Mouse (Mus musculus): ENCODE measurements around the gene Vrk2. TPM values are rescaled to one million over a fixed set of nuclear protein-coding genes. Genes with fewer than 3 reads are reported as not detected.

Gene Vrk2
- polyA plus RNA-seq, 1 experiment from 2014 or later, result 2.6 TPM

DNA sequence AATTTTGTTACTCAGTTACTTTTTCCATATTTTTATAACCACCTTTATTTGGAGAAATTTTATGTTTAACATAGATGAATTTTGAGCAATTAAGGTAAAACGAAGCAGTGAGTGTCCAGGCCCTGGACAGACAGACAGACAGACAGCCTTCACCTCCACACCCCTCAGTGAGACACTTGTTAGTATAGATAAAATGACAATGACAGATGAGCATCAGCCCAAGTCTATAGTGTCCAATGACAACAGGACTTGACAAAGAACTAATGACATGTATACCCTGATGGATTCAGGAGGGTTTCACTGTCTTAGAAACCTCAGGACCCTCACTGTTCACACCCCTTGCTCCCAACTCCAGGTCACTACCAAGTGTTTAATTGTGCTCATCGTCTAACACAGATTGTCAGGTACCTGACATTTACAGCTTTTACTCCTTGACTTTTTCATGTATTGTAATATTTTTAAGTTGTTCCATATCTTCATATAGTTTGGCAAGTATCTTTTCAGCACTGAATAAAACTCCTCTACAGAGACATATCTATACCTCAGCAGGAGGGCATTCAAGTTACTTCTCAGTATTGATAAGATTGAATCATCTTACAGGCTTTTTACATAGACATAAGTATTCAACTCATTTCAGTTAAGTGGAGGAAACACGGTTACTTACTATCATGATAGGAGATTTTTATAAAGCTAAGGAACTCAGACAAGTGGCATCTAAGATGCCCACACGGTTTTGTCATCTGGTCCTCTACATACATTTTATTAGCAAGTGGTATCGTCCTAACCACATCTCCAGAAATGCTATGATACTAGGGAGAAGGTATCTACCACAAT lies 60.6 kb downstream of the Vrk2 start:
- Histone ChIP-seq H3K27ac (replicated peaks) (no peak overlapping the region), H3K9ac (replicated peaks) (no peak overlapping the region), H3K4me3 (replicated peaks) (no peak overlapping the region), H3K27me3 (replicated peaks) (no peaks in the 10 kb centered on the region), H3K36me3 (no peaks in the 10 kb centered on the region), H3K4me1 (no peaks in the 10 kb centered on the region), H3K9me3 (replicated peaks) (no peaks in the 10 kb centered on the region), H3K4me2 (no peak overlapping the region)
- 92% methylated on average over 5 of the region's 5 CpGs for WGBS
- no peak for ATAC-seq (ENCODE audit: low FRiP score)

DNA sequence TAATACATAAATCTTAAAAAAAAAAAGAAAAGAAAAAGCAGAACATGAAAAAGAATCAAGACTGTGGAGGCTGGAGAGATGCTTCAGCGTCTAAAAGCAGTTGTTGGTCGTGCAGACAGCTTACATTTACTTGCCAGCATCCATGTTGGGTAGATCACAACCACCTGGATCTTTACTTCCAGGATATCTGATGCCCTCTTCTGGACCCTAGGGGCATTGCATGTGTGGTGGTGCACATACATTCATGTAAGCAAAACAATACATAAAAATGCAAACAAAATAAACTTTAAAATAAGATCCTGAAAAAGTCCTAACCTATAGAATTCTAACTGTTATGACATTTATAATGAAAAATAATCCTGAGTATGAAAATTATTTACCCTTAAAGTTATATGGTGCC lies 66.9 kb downstream of the Vrk2 start:
- no peak overlapping the region for H3K9ac ChIP-seq (replicated peaks)
- no peaks in the 10 kb centered on the region for H3K27me3 ChIP-seq (replicated peaks)
- no peaks in the 10 kb centered on the region for H3K4me1 ChIP-seq
- H3K9me3 ChIP-seq (replicated peaks), result no peaks in the 10 kb centered on the region
- WGBS, result 94% methylated on average over 2 of the region's 2 CpGs
- no peak overlapping the region for H3K4me3 ChIP-seq (replicated peaks)
- H3K4me2 ChIP-seq, result no peak overlapping the region
- no peaks in the 10 kb centered on the region for H3K36me3 ChIP-seq
- no peak overlapping the region for H3K27ac ChIP-seq (replicated peaks)
- no peak for ATAC-seq (ENCODE audit: low FRiP score)

DNA sequence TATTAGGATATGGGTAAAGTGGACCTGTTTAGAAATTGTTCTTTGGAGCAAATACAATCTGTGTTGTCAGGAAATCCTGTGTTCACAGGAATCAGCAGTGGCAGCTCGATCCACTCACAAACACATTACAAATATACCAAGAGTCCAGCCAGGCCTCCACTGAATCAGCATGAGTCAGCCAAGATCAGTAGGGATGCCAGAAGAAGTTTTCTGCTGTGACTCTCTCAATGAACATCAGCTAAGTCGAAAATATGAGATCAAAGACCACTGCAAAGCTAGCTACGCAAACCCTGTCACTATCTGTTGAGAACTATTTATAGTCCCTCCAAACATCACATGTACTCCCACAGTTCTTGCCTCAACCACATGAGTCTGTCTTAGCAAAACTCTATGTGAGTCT lies 74.8 kb downstream of the Vrk2 start:
- Histone ChIP-seq H3K27me3 (replicated peaks) (no peaks in the 10 kb centered on the region), H3K4me1 (no peaks in the 10 kb centered on the region), H3K9ac (replicated peaks) (no peak overlapping the region), H3K9me3 (replicated peaks) (no peaks in the 10 kb centered on the region), H3K27ac (replicated peaks) (no peak overlapping the region), H3K4me3 (replicated peaks) (no peak overlapping the region), H3K36me3 (no peaks in the 10 kb centered on the region), H3K4me2 (no peak overlapping the region)
- WGBS, result 86% methylated on average over 3 of the region's 3 CpGs
- no peak for ATAC-seq (ENCODE audit: low FRiP score)

DNA sequence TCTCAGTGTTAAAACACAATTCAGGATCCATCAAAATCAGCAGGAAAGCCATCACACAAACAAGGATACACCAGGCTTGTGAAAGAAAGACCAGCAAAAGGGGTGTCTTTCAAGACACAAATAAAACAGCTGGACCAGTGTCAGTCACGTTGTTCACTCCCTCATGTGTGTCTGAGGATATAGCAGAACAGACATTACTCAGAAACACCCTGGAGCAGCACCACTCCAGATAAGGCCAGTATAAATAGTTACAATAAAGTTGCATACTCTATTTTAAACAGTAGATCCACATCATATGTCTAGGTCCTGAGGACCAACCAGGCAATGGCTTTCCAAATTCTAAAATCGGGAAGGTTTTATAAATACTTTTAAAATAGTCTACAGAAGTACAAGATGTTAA lies 77.7 kb downstream of the Vrk2 start:
- no peak for ATAC-seq (ENCODE audit: low FRiP score)
- Histone ChIP-seq H3K4me1 (no peaks in the 10 kb centered on the region), H3K4me2 (no peak overlapping the region), H3K36me3 (no peaks in the 10 kb centered on the region), H3K9me3 (replicated peaks) (no peaks in the 10 kb centered on the region), H3K27ac (replicated peaks) (no peak overlapping the region), H3K4me3 (replicated peaks) (no peak overlapping the region), H3K27me3 (replicated peaks) (no peaks in the 10 kb centered on the region), H3K9ac (replicated peaks) (no peak overlapping the region)
- WGBS, result 74% methylated on average over 2 of the region's 2 CpGs

DNA sequence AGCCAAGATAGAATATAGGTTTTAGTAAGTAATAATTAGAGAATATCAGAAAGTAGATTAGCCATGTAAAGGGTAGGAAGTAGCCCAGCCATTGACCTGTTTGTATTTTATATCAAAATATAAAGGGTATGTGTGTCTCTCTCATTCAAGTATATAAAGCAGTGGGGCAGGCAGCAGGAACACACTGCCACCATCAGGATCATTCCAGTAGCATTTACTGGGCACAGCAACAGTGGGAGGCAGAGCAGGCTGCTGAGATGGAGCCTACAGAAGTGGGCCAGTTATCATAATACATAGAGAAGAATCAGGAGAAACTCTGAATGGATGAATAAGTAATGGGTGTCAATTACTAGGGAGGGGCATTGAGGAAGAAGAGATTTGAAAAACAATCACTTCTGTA lies 80.1 kb downstream of the Vrk2 start:
- no peak overlapping the region for H3K9ac ChIP-seq (replicated peaks)
- H3K4me3 ChIP-seq (replicated peaks), result no peak overlapping the region
- H3K27ac ChIP-seq (replicated peaks), result no peak overlapping the region
- H3K36me3 ChIP-seq, result no peaks in the 10 kb centered on the region
- no peak for ATAC-seq (ENCODE audit: low FRiP score)
- H3K4me2 ChIP-seq, result no peak overlapping the region
- no peaks in the 10 kb centered on the region for H3K9me3 ChIP-seq (replicated peaks)
- no peaks in the 10 kb centered on the region for H3K27me3 ChIP-seq (replicated peaks)
- no peaks in the 10 kb centered on the region for H3K4me1 ChIP-seq

DNA sequence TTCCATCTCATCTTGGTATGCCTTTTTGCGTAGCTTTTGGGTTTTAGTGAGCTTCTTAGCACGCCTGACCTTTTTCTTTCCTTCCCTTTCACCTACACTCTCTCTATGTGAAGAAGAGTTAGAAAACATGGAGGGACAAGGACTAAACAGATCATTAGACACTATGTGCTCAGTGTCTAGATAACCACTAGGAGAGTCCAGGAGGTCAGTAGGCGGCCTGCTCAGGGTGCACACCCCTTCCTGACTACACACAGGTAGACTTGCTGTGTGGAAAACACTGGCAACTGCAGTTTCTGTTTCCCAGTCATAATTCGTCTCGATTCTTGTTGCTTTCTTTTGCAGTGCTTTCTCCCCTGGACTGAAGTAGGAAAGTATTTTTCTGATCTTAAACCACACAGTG lies 97.8 kb downstream of the Vrk2 start:
- no peak overlapping the region for H3K4me2 ChIP-seq
- no peak overlapping the region for H3K4me3 ChIP-seq (replicated peaks)
- H3K36me3 ChIP-seq, result no peaks in the 10 kb centered on the region
- no peak overlapping the region for H3K9ac ChIP-seq (replicated peaks)
- WGBS, result 92% methylated on average over 5 of the region's 5 CpGs
- H3K27me3 ChIP-seq (replicated peaks), result no peaks in the 10 kb centered on the region
- no peak overlapping the region for H3K27ac ChIP-seq (replicated peaks)
- H3K4me1 ChIP-seq, result no peaks in the 10 kb centered on the region
- no peaks in the 10 kb centered on the region for H3K9me3 ChIP-seq (replicated peaks)
- no peak for ATAC-seq (ENCODE audit: low FRiP score)

DNA sequence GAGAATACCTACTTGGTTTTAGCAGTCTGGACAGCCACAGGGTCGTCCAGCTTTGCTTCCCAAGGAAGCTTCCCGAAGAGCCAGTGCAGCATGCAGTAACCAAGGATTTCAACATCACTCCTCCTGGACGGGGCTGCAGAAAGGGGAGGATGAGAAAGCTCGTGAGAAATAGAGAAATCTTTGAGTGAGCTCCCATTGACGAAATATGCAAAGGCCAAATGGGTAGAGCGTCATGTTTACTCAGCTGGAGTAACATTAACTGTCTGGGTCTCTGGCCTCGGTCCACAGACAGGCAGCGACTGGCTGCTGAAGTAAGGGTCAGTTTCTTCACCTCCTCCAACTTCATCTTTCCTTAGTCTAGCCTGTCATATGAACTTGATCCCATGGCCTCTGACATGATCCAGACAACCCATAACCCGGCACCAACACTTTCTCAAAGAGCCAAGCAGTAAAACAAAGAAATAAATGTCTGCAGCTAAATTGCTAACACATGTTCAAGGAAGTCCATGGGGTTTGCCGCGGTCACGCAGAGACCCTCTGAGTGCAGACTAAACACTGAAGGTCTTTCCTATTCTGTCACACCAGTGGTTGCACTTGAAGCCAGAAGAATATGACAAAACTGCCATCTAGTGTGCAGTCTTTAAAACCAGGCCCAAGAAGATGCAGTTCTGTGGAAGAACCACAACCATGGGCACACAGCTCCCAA lies 103.9 kb downstream of the Vrk2 start:
- Histone ChIP-seq H3K36me3 (no peaks in the 10 kb centered on the region), H3K4me1 (0 out of 2 replicates have a peak, but pooled peaks cover 4% of the 10 kb centered on the region), H3K9me3 (replicated peaks) (no peaks in the 10 kb centered on the region), H3K4me2 (no peak overlapping the region), H3K9ac (replicated peaks) (no peak overlapping the region), H3K27me3 (replicated peaks) (no peaks in the 10 kb centered on the region), H3K27ac (replicated peaks) (no peak overlapping the region), H3K4me3 (replicated peaks) (no peak overlapping the region)
- ATAC-seq (ENCODE audit: low FRiP score), result peak; percentile 90
- WGBS, result 64% methylated on average over 12 of the region's 12 CpGs

DNA sequence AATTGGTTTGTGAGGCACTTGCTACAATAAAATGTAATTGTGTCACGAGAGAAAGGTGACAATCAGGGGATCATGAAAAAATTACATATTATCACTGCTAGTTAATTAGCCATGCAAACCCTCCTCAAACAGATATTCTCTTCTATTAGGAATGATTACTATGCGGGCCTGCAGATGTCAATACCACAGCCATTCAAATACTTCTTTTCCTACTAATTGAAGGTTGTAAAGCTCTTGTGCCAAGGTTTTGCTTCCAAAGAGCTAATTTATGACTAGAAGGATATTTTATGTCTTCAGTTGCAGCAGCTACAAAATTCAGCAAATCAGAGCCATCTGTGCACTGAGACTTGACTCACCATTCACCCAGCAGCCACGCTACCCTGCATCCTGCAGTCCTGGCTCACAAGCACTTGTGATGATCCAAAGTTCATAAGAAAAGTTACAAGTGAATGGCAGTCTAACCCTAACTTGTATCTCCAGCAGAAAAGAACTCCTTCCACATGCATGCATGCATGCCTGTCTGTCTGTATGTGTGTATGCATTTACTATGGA lies 112.0 kb downstream of the Vrk2 start:
- Histone ChIP-seq H3K4me2 (no peak overlapping the region), H3K27me3 (replicated peaks) (no peaks in the 10 kb centered on the region), H3K27ac (replicated peaks) (no peak overlapping the region), H3K9me3 (replicated peaks) (no peaks in the 10 kb centered on the region), H3K4me1 (no peaks in the 10 kb centered on the region), H3K4me3 (replicated peaks) (no peak overlapping the region), H3K9ac (replicated peaks) (no peak overlapping the region), H3K36me3 (no peaks in the 10 kb centered on the region)
- 42% methylated on average over 3 of the region's 3 CpGs for WGBS
- ATAC-seq (ENCODE audit: low FRiP score), result no peak

DNA sequence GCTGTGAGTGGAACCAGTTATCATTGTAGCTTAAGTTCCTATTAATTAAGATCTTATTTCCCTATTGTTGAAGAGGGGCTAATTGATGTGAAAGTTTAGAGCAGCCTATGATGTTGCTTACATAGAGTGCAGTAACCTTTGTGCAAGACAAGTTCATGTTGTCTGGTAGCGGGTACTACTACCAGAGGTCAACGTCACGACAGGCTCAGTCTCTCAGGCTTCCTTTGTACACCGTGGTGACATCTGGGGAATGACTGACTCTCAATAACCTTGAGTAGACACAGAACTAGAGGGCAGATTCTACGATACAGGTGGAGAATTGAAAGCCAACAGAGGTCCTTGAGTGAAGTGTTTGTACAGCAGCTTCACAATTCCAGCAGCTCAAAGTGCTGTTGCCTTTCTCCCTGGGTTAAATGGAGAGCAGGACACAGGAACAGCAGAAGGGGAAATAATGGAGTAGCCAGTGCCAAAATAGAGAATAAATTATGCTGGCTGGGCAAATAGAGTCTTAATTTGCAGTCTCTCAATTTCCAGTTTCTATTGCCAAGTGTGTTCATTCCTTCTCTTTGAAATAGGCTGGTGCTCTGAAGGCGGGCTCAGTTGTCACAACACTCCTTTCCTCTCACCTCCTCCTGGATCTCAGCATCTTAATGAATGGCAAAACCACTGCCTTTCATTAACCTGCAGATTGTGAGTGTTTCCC lies 116.6 kb downstream of the Vrk2 start:
- Histone ChIP-seq H3K27me3 (replicated peaks) (no peaks in the 10 kb centered on the region), H3K4me2 (no peak overlapping the region), H3K9ac (replicated peaks) (no peak overlapping the region), H3K4me3 (replicated peaks) (no peak overlapping the region), H3K4me1 (no peaks in the 10 kb centered on the region), H3K27ac (replicated peaks) (no peak overlapping the region), H3K9me3 (replicated peaks) (no peaks in the 10 kb centered on the region), H3K36me3 (no peaks in the 10 kb centered on the region)
- 88% methylated on average over 6 of the region's 6 CpGs for WGBS
- ATAC-seq (ENCODE audit: low FRiP score), result no peak

DNA sequence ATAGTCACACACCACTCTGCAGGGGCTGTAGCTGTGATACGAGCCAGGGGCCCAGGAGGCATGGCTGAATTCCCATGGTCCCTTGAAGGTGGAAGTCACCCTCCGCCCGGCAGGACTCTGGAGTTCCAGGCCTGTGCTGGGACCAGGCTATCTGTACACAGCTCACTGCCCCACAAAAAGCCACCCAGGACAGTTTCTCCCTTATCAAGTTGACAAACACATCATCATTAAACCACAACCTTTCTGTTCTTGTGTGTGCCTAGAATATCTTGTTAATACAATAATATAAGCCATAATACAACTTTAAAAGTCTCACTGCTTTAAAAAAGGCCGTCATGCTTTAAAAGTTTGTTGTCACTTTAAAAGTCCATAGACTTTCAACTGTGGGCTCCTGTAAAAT lies 139.7 kb downstream of the Vrk2 start:
- Histone ChIP-seq H3K4me1 (no peaks in the 10 kb centered on the region), H3K4me2 (no peak overlapping the region), H3K4me3 (replicated peaks) (no peak overlapping the region), H3K9ac (replicated peaks) (no peak overlapping the region), H3K36me3 (no peaks in the 10 kb centered on the region), H3K9me3 (replicated peaks) (no peaks in the 10 kb centered on the region), H3K27me3 (replicated peaks) (no peaks in the 10 kb centered on the region), H3K27ac (replicated peaks) (no peak overlapping the region)
- whole genome bisulfite sequencing, result 81% methylated on average over 4 of the region's 4 CpGs
- ATAC-seq (ENCODE audit: low FRiP score), result no peak

DNA sequence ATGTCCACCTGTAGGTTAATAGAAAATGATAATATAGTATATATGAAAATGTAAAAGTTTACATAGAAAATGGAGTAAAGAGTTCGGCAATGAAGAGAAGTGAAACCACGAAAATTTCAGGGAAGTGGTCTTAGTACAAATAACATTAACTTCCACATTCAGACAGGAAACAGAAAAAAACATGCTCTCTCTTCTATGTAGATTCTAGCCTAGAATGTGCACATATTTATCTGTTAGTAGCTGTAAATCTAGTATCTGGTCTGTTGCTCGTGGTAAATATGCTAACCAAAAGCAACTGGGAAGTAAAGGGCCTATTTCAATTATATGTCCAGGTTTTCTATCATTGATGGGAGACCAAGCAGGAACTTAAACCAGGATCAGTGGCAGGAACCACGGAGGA lies 141.1 kb downstream of the Vrk2 start:
- Histone ChIP-seq H3K9ac (replicated peaks) (no peak overlapping the region), H3K9me3 (replicated peaks) (no peaks in the 10 kb centered on the region), H3K27me3 (replicated peaks) (no peaks in the 10 kb centered on the region), H3K36me3 (no peaks in the 10 kb centered on the region), H3K27ac (replicated peaks) (no peak overlapping the region), H3K4me2 (no peak overlapping the region), H3K4me1 (no peaks in the 10 kb centered on the region), H3K4me3 (replicated peaks) (no peak overlapping the region)
- WGBS, result 92% methylated on average over 4 of the region's 4 CpGs
- no peak for ATAC-seq (ENCODE audit: low FRiP score)
